Mouse (Mus musculus) left cerebral cortex, postnatal 14 days (tissue): ENCODE measurements around the gene Prps1. TPM values are rescaled to one million over a fixed set of nuclear protein-coding genes. Genes with fewer than 3 reads are reported as not detected.
"Not testable (repeated sequence)": the region's sequence is repeated elsewhere in the genome, so short reads cannot be mapped to it uniquely, and the experiment has no call there.

Experiments used
- DNase-seq, 2 experiments: peaks; one replicate each; pipeline ENCODE4 v3.0.0; 2021 to 2022; ENCODE audit warnings: low spot score in 2 of 2, mixed read lengths in 1 of 2
- intact Hi-C: fragments of 180-260 bp; cut with DNase I; formaldehyde crosslinking; loops from one replicate; pipeline ENCODE4 v1.15.1; 2025
- total RNA-seq, 2 experiments: library from RNA; stranded (reverse); gene quantifications; 2 replicates each; pipeline ENCODE4 v1.2.3; 2021

Gene Prps1
- total RNA-seq, 2 experiments from 2014 or later: 68.8 to 77.2 TPM

GRCm38 (mm10) chrX:140494170-140494569 is 37.8 kb downstream of the Prps1 start:
- intact Hi-C loops: loop anchor here (10.0 kb wide), 1 partner anchor 451 kb away; no protein-coding TSS in a partner anchor

GRCm38 (mm10) chrX:140498431-140498830 is 42.0 kb downstream of the Prps1 start:
- intact Hi-C loops: loop anchor here (10.0 kb wide), 1 partner anchor 446 kb away; no protein-coding TSS in a partner anchor
- DNase-seq: not testable (repeated sequence)

More at GRCm38 (mm10) chrX:140494170-140494569, 37.8 kb downstream of the Prps1 start:
- DNase-seq: no peak

- intact Hi-C loops: loop anchor here (5.0 kb wide), 1 partner anchor 42 kb away; no protein-coding TSS in a partner anchor
- no peak for DNase-seq
These were observed 43.9 kb downstream of the Prps1 start for GRCm38 (mm10) chrX:140500306-140500705.

GRCm38 (mm10) chrX:140501401-140502301 is 45.2 kb downstream of the Prps1 start:
- DNase-seq: no peak
- intact Hi-C loops: loop anchor here (5.0 kb wide), 1 partner anchor 41 kb away; no protein-coding TSS in a partner anchor

GRCm38 (mm10) chrX:140503905-140504304 is 47.5 kb downstream of the Prps1 start:
- DNase-seq: peak; percentile 39 to 41
- intact Hi-C loops: loop anchor here (5.0 kb wide), 1 partner anchor 38 kb away; no protein-coding TSS in a partner anchor

GRCm38 (mm10) chrX:140505497-140506238 is 49.3 kb downstream of the Prps1 start:
- DNase-seq: peak; percentile 16 to 55

GRCm38 (mm10) chrX:140506436-140507180 is 50.2 kb downstream of the Prps1 start:
- intact Hi-C loops: no loop called here
- DNase-seq: no peak

More at GRCm38 (mm10) chrX:140505497-140506238, 49.3 kb downstream of the Prps1 start:
- intact Hi-C loops: no loop called here

- intact Hi-C loops: no loop called here
These were observed 51.0 kb downstream of the Prps1 start for GRCm38 (mm10) chrX:140507377-140507776.

GRCm38 (mm10) chrX:140508791-140509190 is 52.4 kb downstream of the Prps1 start:
- intact Hi-C loops, DNase-seq: not testable (repeated sequence)

More at GRCm38 (mm10) chrX:140507377-140507776, 51.0 kb downstream of the Prps1 start:
- no peak for DNase-seq

- intact Hi-C loops: no loop called here
- DNase-seq: no peak
These were observed 53.4 kb downstream of the Prps1 start for GRCm38 (mm10) chrX:140509817-140510216.

- DNase-seq: peak; percentile 31 to 49
- intact Hi-C loops: no loop called here
These were observed 54.5 kb downstream of the Prps1 start for GRCm38 (mm10) chrX:140510696-140511429.

GRCm38 (mm10) chrX:140511687-140512651 is 55.6 kb downstream of the Prps1 start:
- DNase-seq: no peak
- intact Hi-C loops: no loop called here

- no peak for DNase-seq
- intact Hi-C loops: no loop called here
These were observed 57.0 kb downstream of the Prps1 start for GRCm38 (mm10) chrX:140513379-140513778.

- no peak for DNase-seq
- intact Hi-C loops: no loop called here
These were observed 61.9 kb downstream of the Prps1 start for GRCm38 (mm10) chrX:140518351-140518750.

GRCm38 (mm10) chrX:140520146-140521102 is 64.0 kb downstream of the Prps1 start:
- peak; percentile 70 to 90 for DNase-seq
- intact Hi-C loops: no loop called here

GRCm38 (mm10) chrX:140522071-140522765 is 65.8 kb downstream of the Prps1 start:
- no peak for DNase-seq
- intact Hi-C loops: no loop called here
